Mouse (Mus musculus) MEL (cell line): Measurements from ENCODE around the gene Zdhhc14.

Experiments
- CTCF ChIP-seq, 3 experiments: IDR thresholded peaks in 2 of 3; conservative IDR thresholded peaks in 1 of 3; 2 replicates each; pipeline ENCODE4 v1.5.1; 2011 to 2012; ENCODE audit warnings: low read length in 3 of 3, low read depth in 2 of 3, mild to moderate bottlenecking in 2 of 3, improper control_type of control experiment in 1 of 3, inconsistent platforms in 1 of 3, mixed read lengths in 1 of 3, moderate library complexity in 1 of 3; ENCODE audit not compliant: control insufficient read depth in 1 of 3, insufficient read depth in 1 of 3, poor library complexity in 1 of 3, severe bottlenecking in 1 of 3
- ZKSCAN1 ChIP-seq: IDR thresholded peaks from 2 replicates; pipeline ENCODE4 v1.6.1; 2012; ENCODE audit warnings: low read depth, mild to moderate bottlenecking, inconsistent platforms, low read length, improper control_type of control experiment, moderate library complexity

DNA sequence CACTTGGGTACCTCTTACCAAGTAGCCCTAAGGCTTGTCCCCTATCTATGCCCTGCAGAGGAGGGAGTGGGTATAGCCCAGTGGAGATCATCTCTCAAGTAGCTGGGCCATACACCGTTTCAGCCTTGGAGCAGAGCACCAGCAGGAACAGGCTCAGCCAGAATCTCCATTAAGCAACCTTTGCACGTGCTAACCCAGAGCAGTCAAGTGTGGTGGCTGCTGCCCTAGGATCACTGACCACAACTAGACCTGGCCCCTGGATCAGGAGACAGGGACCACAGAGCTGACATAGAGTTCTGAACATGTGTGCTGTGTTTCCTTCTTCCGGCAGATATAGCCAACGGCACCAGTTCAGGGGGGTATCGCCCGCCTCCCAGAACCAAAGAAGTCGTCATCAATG is 193.0 kb downstream of the Zdhhc14 start:
- TF ChIP-seq ZKSCAN1 (no peak), CTCF (IDR thresholded peaks at IDR 0.05 in 2 of 3, conservative IDR thresholded peaks at IDR 0.05 in 1 of 3; ENCODE audit: control insufficient read depth in 1 of 3, insufficient read depth in 1 of 3, low read depth in 2 of 3, low read length in 3 of 3, poor library complexity in 1 of 3, severe bottlenecking in 1 of 3) (no peak)
